Mouse (Mus musculus) heart, postnatal 0 days (tissue): ENCODE results near the gene Vmn1r1. TPM values are rescaled to one million over a fixed set of nuclear protein-coding genes. Genes with fewer than 3 reads are reported as not detected.

Experiments
- ATAC-seq: fragments of 200-750 bp; cut with Nextera tagmentation; 2 replicates; pipeline ENCODE4 v1.8.0; 2017; ENCODE audit warnings: low read depth, moderate number of reproducible peaks, moderate library complexity; ENCODE audit not compliant: insufficient read depth
- DNase-seq: peaks from one replicate; pipeline ENCODE4 v3.0.0-alpha.2; 2016; ENCODE audit warnings: low spot score
- H3K27ac ChIP-seq: fragments of 300-500 bp; sonication (generic); 2 replicates; pipeline ENCODE4 v1.5.1; 2014; ENCODE audit warnings: low read depth, mild to moderate bottlenecking
- H3K27me3 ChIP-seq: fragments of 300-500 bp; sonication (generic); 2 replicates; pipeline ENCODE4 v1.6.1; 2014; ENCODE audit warnings: low read length, mixed read lengths; ENCODE audit not compliant: control insufficient read depth, insufficient read depth
- H3K36me3 ChIP-seq: fragments of 300-500 bp; sonication (generic); replicated peaks from 2 replicates; pipeline ENCODE4 v1.6.1; 2014; ENCODE audit warnings: low read length, mixed read lengths; ENCODE audit not compliant: control insufficient read depth, insufficient read depth
- H3K4me1 ChIP-seq: fragments of 300-500 bp; sonication (generic); 2 replicates; pipeline ENCODE4 v1.6.1; 2014; ENCODE audit warnings: antibody characterized with exemption; ENCODE audit not compliant: control insufficient read depth, insufficient read depth
- H3K4me2 ChIP-seq: fragments of 300-500 bp; sonication (generic); 2 replicates; pipeline ENCODE4 v1.6.1; 2014; ENCODE audit warnings: low read depth, mild to moderate bottlenecking, low read length, moderate library complexity
- H3K4me3 ChIP-seq: fragments of 300-500 bp; sonication (generic); 2 replicates; pipeline ENCODE4 v1.5.1; 2014; ENCODE audit warnings: low read depth, low read length
- H3K9ac ChIP-seq: fragments of 300-500 bp; sonication (generic); replicated peaks from 2 replicates; pipeline ENCODE4 v1.6.1; 2014; ENCODE audit warnings: low read depth, low read length, mixed read lengths
- H3K9me3 ChIP-seq: fragments of 300-500 bp; sonication (generic); replicated peaks from 2 replicates; pipeline ENCODE4 v1.6.1; 2016; ENCODE audit warnings: low read length; ENCODE audit not compliant: control insufficient read depth
- CTCF ChIP-seq: IDR thresholded peaks from 2 replicates; pipeline ENCODE4 v1.5.1; 2016; ENCODE audit warnings: antibody characterized with exemption, control low read depth, low read depth
- EP300 ChIP-seq: IDR thresholded peaks from 2 replicates; pipeline ENCODE4 v1.6.1; 2016; ENCODE audit warnings: antibody characterized with exemption, low read depth
- WGBS: fragments of 180-500 bp; shearing (Covaris S2); extraction: QIAGEN DNeasy Blood & Tissue Kit; methylation state at CpG from one replicate; pipeline ENCODE4 v1.1.7; 2014; 5-methylcytosine and 5-hydroxymethylcytosine counted together
- polyA plus RNA-seq: library from polyadenylated mRNA; unstranded; fragments of >200 nt; fragmentation: Nextera tagmentation; extraction: Ambion mirVana; gene quantifications from 2 replicates; pipeline ENCODE4 v1.2.1, GENCODE M21; 2015
- total RNA-seq: library from RNA; depleted of rRNA; stranded (reverse); fragments of >200 nt; gene quantifications from 2 replicates; pipeline ENCODE4 v1.2.3, GENCODE M21; 2014; ENCODE audit warnings: low replicate concordance

Gene Vmn1r1
- total and polyA plus RNA-seq, 2 experiments from 2014 or later: not detected

DNA sequence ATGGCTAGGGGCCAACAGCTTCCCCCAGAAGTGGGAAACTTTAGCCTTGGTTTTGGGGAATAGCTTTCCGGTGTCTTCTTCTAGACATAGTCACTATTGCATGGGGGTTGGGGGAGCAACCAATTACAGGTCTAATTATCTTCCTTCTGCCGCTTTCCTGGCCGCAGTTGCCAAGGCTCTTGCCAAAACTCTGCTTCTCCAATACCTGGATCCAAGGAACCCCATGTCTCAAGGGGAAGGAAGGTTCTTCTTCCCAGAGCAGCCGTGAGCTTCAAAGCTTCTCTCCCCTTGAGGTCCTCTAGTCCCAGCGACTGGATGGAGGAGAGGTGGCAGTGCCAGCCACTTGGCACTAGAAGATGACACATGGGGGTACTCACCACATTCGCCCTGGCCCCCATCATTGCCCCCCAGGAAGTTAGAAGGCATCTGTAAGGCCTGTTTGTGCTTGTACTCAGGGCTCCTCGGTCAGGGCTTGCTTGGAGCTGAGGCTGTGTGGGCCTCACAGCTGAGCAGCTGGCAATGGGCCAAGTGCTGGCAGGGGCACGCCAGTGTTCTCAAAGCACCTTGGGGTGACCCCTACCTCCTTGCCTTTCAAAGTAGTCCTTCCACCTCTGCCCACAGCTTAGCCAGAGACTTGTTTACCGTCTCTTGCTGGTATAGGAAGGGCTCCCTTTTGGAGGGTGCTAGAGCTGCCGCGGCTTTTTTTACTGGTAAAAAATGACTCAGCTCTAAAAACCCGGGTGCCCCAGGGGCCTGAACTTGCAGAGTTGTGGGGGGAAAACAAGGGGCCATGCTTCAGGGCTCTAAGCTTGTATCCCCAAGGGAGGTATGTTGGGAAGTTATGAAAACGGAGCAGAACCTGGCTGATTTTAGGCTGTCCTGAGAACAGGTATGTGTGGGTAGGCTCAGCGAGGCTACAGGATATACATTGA, 52.6 kb downstream of the Vmn1r1 start:
- Histone ChIP-seq H3K9ac (no peak overlapping the region; the same call in 1 of the 2 replicates), H3K9me3 (no peaks in the 10 kb centered on the region), H3K4me2 (no peak overlapping the region), H3K36me3 (no peaks in the 10 kb centered on the region), H3K27ac (peak overlapping the region; percentile 43; the same call in 1 of the 2 replicates), H3K4me1 (peaks cover 19% of the 10 kb centered on the region), H3K4me3 (no peak overlapping the region), H3K27me3 (no peaks in the 10 kb centered on the region)
- WGBS: 58% methylated on average over 14 of the region's 14 CpGs
- ATAC-seq (peak; percentile 74), DNase-seq (peak; percentile 51)
- no peak for TF ChIP-seq CTCF
- TF ChIP-seq EP300: no peak

DNA sequence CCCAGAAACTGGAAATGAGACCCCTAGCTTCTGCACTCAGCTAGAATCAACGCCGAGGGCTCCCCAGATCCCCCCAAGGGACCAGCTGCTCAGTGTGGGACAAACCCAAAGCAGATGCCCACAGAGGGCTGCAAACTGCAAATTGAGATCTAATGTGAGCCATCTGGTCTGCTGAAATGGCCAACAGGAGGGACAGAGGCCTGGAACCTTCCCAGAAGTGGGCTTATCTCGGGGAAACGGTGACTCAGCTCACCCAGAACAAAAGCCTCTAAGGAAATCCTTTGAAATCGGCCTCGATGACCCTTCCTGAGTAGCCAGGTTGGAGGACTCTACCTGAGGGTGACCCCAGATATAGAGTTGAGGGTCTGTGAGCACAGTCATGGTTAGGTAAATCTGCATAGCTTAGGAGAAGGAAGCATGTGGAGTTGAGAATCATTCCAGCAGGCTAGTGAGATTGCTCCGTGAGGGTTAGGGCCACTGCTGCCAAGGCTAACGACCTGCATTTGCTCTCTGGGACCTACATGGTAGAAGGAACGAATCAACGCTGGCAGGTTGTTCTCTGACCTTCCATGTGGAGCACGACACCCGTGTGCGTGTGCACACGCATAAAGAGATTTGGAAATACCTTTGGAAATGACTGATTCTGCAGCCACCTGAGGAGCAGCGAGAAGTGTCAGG, 53.4 kb downstream of the Vmn1r1 start:
- Histone ChIP-seq H3K4me2 (no peak overlapping the region), H3K4me1 (peaks cover 19% of the 10 kb centered on the region), H3K9me3 (no peaks in the 10 kb centered on the region), H3K27ac (0 out of 2 replicates have a peak overlapping the region, but pooled peaks have one; percentile 43), H3K27me3 (no peaks in the 10 kb centered on the region), H3K9ac (no peak overlapping the region), H3K4me3 (no peak overlapping the region), H3K36me3 (no peaks in the 10 kb centered on the region)
- DNase-seq (no peak), ATAC-seq (no peak)
- 49% methylated on average over 15 of the region's 15 CpGs for WGBS
- TF ChIP-seq CTCF: no peak

GRCm38 (mm10) chr1:182110185-182110584, 54.1 kb downstream of the Vmn1r1 start:
- no peak overlapping the region for H3K4me2 ChIP-seq
- H3K4me1 ChIP-seq: peaks cover 19% of the 10 kb centered on the region
- no peak overlapping the region for H3K9ac ChIP-seq
- ATAC-seq (no peak), DNase-seq (no peak)
- no peaks in the 10 kb centered on the region for H3K9me3 ChIP-seq
- H3K36me3 ChIP-seq: no peaks in the 10 kb centered on the region
- no peak overlapping the region for H3K27ac ChIP-seq
- WGBS: 90% methylated on average over 11 of the region's 11 CpGs
- H3K4me3 ChIP-seq: no peak overlapping the region
- no peaks in the 10 kb centered on the region for H3K27me3 ChIP-seq
- TF ChIP-seq CTCF: no peak
- no peak for TF ChIP-seq EP300

GRCm38 (mm10) chr1:182108397-182109099, 55.7 kb downstream of the Vmn1r1 start:
- 76% methylated on average over 13 of the region's 13 CpGs for WGBS
- peaks cover 19% of the 10 kb centered on the region for H3K4me1 ChIP-seq
- H3K4me2 ChIP-seq: no peak overlapping the region
- DNase-seq: no peak
- H3K27me3 ChIP-seq: no peaks in the 10 kb centered on the region
- H3K9ac ChIP-seq: no peak overlapping the region
- no peak for TF ChIP-seq CTCF
- no peak for TF ChIP-seq EP300
- no peaks in the 10 kb centered on the region for H3K36me3 ChIP-seq
- no peak overlapping the region for H3K4me3 ChIP-seq
- ATAC-seq: no peak
- H3K9me3 ChIP-seq: no peaks in the 10 kb centered on the region
- no peak overlapping the region for H3K27ac ChIP-seq

- Histone ChIP-seq H3K4me2 (no peak overlapping the region), H3K9me3 (no peaks in the 10 kb centered on the region), H3K36me3 (no peaks in the 10 kb centered on the region), H3K9ac (no peak overlapping the region), H3K4me1 (peaks cover 24% of the 10 kb centered on the region), H3K27me3 (no peaks in the 10 kb centered on the region), H3K4me3 (no peak overlapping the region), H3K27ac (no peak overlapping the region; the same call in 1 of the 2 replicates)
- no peak for TF ChIP-seq EP300
- TF ChIP-seq CTCF: no peak
- ATAC-seq (no peak), DNase-seq (no peak)
- WGBS: 43% methylated on average over 9 of the region's 9 CpGs
These were observed 57.0 kb downstream of the Vmn1r1 start for GRCm38 (mm10) chr1:182107251-182107650.
